In genomic region chr2:130390993-130391625, GRCm38 (mm10) we compare ENCODE assay signal across 36 mouse cellular contexts. TPM values are rescaled to one million over a fixed set of nuclear protein-coding genes. Genes with fewer than 3 reads are reported as not detected.
DNase-seq lines count a peak whose midpoint lies in the region; ATAC-seq and TF ChIP-seq lines count a peak whose summit lies in the region.
"Had no signal": no experiment of that assay in that cellular context is flagged by ENCODE, and none has a peak within 500 bp of the region (broad histone marks: within the 10 kb centered on the region; RNA-seq: fewer than 3 reads in every experiment).

No protein-coding gene starts in this region.

- no peaks in the 10 kb centered on the region for H3K4me1 ChIP-seq in heart, embryonic 10.5 days
- no peaks in the 10 kb centered on the region for H3K4me1 ChIP-seq in kidney, postnatal 0 days (replicated peaks; ENCODE audit: insufficient read depth, low read length)
- no peaks in the 10 kb centered on the region for H3K4me1 ChIP-seq in cerebellum, adult 2 months (ENCODE audit: control insufficient read depth, insufficient read depth, low read length)
- H3K4me1 ChIP-seq: lung, embryonic 15.5 days; midbrain, embryonic 12.5 days; neural tube, embryonic 13.5 days had no signal

- no peaks in the 10 kb centered on the region for H3K9me3 ChIP-seq in heart, embryonic 10.5 days
- H3K9me3 ChIP-seq in kidney, postnatal 0 days (replicated peaks; ENCODE audit: low read length), result no peaks in the 10 kb centered on the region
- H3K9me3 ChIP-seq: embryonic facial prominence, embryonic 12.5 days; limb, embryonic 13.5 days; lung, embryonic 15.5 days; midbrain, embryonic 12.5 days; neural tube, embryonic 13.5 days had no signal

- H3K4me2 ChIP-seq in kidney, postnatal 0 days (ENCODE audit: low read length), result no peak overlapping the region
- H3K4me2 ChIP-seq: embryonic facial prominence, embryonic 12.5 days; hindbrain, embryonic 14.5 days; limb, embryonic 13.5 days; liver, embryonic 11.5 days; lung, embryonic 15.5 days; midbrain, embryonic 12.5 days; neural tube, embryonic 13.5 days had no signal

- intact Hi-C loops in heart, postnatal 36 days (cut with DNase I), result no loop called here

- H3K27ac ChIP-seq in heart, embryonic 10.5 days, result no peak overlapping the region
- H3K27ac ChIP-seq in kidney, postnatal 0 days, result no peak overlapping the region
- H3K27ac ChIP-seq in cerebellum, adult 2 months (ENCODE audit: insufficient read depth, low read length), result no peak overlapping the region
- H3K27ac ChIP-seq: embryonic facial prominence, embryonic 12.5 days; hindbrain, embryonic 14.5 days; limb, embryonic 13.5 days; lung, embryonic 15.5 days; midbrain, embryonic 12.5 days; neural tube, embryonic 13.5 days had no signal

- TF ChIP-seq POLR2A in cerebellum, adult 2 months (IDR thresholded peaks at IDR 0.05; ENCODE audit: borderline replicate concordance, insufficient read depth, low read length), result no peak

- H3K9ac ChIP-seq in kidney, postnatal 0 days (ENCODE audit: low read depth, low read length), result no peak overlapping the region
- H3K9ac ChIP-seq: embryonic facial prominence, embryonic 12.5 days; hindbrain, embryonic 14.5 days; limb, embryonic 13.5 days; lung, embryonic 15.5 days; midbrain, embryonic 12.5 days; neural tube, embryonic 13.5 days had no signal

- H3K4me3 ChIP-seq in heart, embryonic 10.5 days, result no peak overlapping the region
- no peak overlapping the region for H3K4me3 ChIP-seq in kidney, postnatal 0 days (replicated peaks; ENCODE audit: low read depth, low read length)
- H3K4me3 ChIP-seq in cerebellum, adult 2 months (replicated peaks; ENCODE audit: insufficient read depth, low read depth, low read length), result no peak overlapping the region
- H3K4me3 ChIP-seq: embryonic facial prominence, embryonic 12.5 days; limb, embryonic 13.5 days; lung, embryonic 15.5 days; midbrain, embryonic 12.5 days; neural tube, embryonic 13.5 days had no signal

- peaks cover 4% of the 10 kb centered on the region for H3K27me3 ChIP-seq in heart, embryonic 10.5 days (ENCODE audit: insufficient read depth, poor library complexity, severe bottlenecking)
- H3K27me3 ChIP-seq in kidney, postnatal 0 days (ENCODE audit: insufficient read depth, low read length), result no peaks in the 10 kb centered on the region
- H3K27me3 ChIP-seq in cerebellum, adult 2 months (ENCODE audit: control insufficient read depth, insufficient read depth, low read length), result no peaks in the 10 kb centered on the region
- H3K27me3 ChIP-seq: limb, embryonic 13.5 days; lung, embryonic 15.5 days had no signal

- 80% methylated on average over 11 of the region's 11 CpGs for WGBS in heart, embryonic 10.5 days
- WGBS in kidney, postnatal 0 days, result 62% methylated on average over 11 of the region's 11 CpGs
- 87% methylated on average over 11 of the region's 11 CpGs for WGBS in cerebellum, adult 2 months

- peak; percentile 52 for DNase-seq in heart, embryonic 10.5 days (ENCODE audit: low spot score)
- no peak for DNase-seq in heart, postnatal 36 days
- DNase-seq in kidney, postnatal 0 days (ENCODE audit: low spot score), result peak; percentile 64
- DNase-seq in kidney, postnatal 36 days, result no peak
- DNase-seq in thymus, postnatal 0 days (ENCODE audit: low spot score), result peak; percentile 88
- peak; percentile 72 for DNase-seq in thymus, postnatal 4 days
- no peak for DNase-seq in cerebellum, adult 2 months
- DNase-seq: adrenal gland, postnatal 10 days; cerebellum, adult 9-10 months; cerebellum, postnatal 36 days; embryo, embryonic 11 days; kidney, adult 11 months; kidney, postnatal 25 days had no signal

- H3K36me3 ChIP-seq in heart, embryonic 10.5 days, result peaks cover 45% of the 10 kb centered on the region
- no peaks in the 10 kb centered on the region for H3K36me3 ChIP-seq in kidney, postnatal 0 days (ENCODE audit: insufficient read depth, low read length)

- TF ChIP-seq CTCF in kidney, postnatal 0 days (IDR thresholded peaks at IDR 0.05; ENCODE audit: low read depth), result no peak
- no peak for TF ChIP-seq CTCF in cerebellum, adult 2 months (IDR thresholded peaks at IDR 0.05; ENCODE audit: borderline replicate concordance, insufficient read depth, low read depth, low read length)

- no peak; the same call in 1 of the 2 replicates for ATAC-seq in kidney, postnatal 0 days (replicated peaks; ENCODE audit: low FRiP score, low read depth)
- ATAC-seq: forebrain, embryonic 14.5 days; Patski had no signal

RNA-seq across cellular contexts. Expression of gene Cpxm1, which starts 6.3 kb away (rescaled TPM):
- 36.2 and 57.6 TPM in 2 replicates for polyA plus RNA-seq in heart, embryonic 10.5 days (2016; fragmentation: Nextera tagmentation; extraction: Ambion mirVana)
- 1 to 10 TPM; 3.4 to 4.7 TPM for total RNA-seq in heart, postnatal 36 days (2021)
- polyA plus RNA-seq in kidney, postnatal 0 days (2015; fragmentation: Nextera tagmentation; extraction: Ambion mirVana), result 62.1 and 64.8 TPM in 2 replicates
- polyA plus RNA-seq in thymus, postnatal 0 days (2015; fragmentation: Nextera tagmentation; extraction: Ambion mirVana), result 4.8 and 4.9 TPM in 2 replicates
- 7.7 and 8.0 TPM in 2 replicates for polyA plus RNA-seq in cerebellum, adult 2 months (2012; rRNA removed)

RNA-seq across cellular contexts. Expression of gene Gm28372, which starts 13.9 kb away (rescaled TPM):
- polyA plus RNA-seq in heart, embryonic 10.5 days (2016; fragmentation: Nextera tagmentation; extraction: Ambion mirVana), result not detected in 2 replicates
- not detected for total RNA-seq in heart, postnatal 36 days (2021)
- polyA plus RNA-seq in kidney, postnatal 0 days (2015; fragmentation: Nextera tagmentation; extraction: Ambion mirVana), result not detected in 2 replicates
- polyA plus RNA-seq in thymus, postnatal 0 days (2015; fragmentation: Nextera tagmentation; extraction: Ambion mirVana), result not detected in 2 replicates
- polyA plus RNA-seq in cerebellum, adult 2 months (2012; rRNA removed), result not detected in 2 replicates
- total RNA-seq: adrenal gland, postnatal 10 days; gastrocnemius, adult 18-20 months; gastrocnemius, postnatal 4 days; heart, adult 8-10 months; hematopoietic stem cell, adult 5-6 weeks; layer of hippocampus, adult 8-10 months; layer of hippocampus, postnatal 25 days; left cerebral cortex, adult 8-10 months; left cerebral cortex, postnatal 36 days; megakaryocyte progenitor cell, adult 5-6 weeks; MEL had no signal
- polyA plus RNA-seq: embryonic facial prominence, embryonic 12.5 days; forebrain, embryonic 14.5 days; frontal cortex, adult 2 months; heart, embryonic 14.5 days; liver, embryonic 11.5 days; liver, embryonic 16.5 days; lung, embryonic 15.5 days; neural tube, embryonic 13.5 days; stomach, embryonic 14.5 days had no signal

RNA-seq across cellular contexts. Expression of gene 1700020A23Rik, which starts 13.9 kb away (rescaled TPM):
- 0.28 TPM in 1 of 2 replicates, not detected in the other for polyA plus RNA-seq in heart, embryonic 10.5 days (2016; fragmentation: Nextera tagmentation; extraction: Ambion mirVana)
- not detected for total RNA-seq in heart, postnatal 36 days (2021)
- not detected in 2 replicates for polyA plus RNA-seq in kidney, postnatal 0 days (2015; fragmentation: Nextera tagmentation; extraction: Ambion mirVana)
- not detected in 2 replicates for polyA plus RNA-seq in thymus, postnatal 0 days (2015; fragmentation: Nextera tagmentation; extraction: Ambion mirVana)
- not detected in 2 replicates for polyA plus RNA-seq in cerebellum, adult 2 months (2012; rRNA removed)
- total RNA-seq: adrenal gland, postnatal 10 days; gastrocnemius, adult 18-20 months; gastrocnemius, postnatal 4 days; heart, adult 8-10 months; hematopoietic stem cell, adult 5-6 weeks; layer of hippocampus, adult 8-10 months; layer of hippocampus, postnatal 25 days; left cerebral cortex, adult 8-10 months; left cerebral cortex, postnatal 36 days; megakaryocyte progenitor cell, adult 5-6 weeks; MEL had no signal
- polyA plus RNA-seq: embryonic facial prominence, embryonic 12.5 days; forebrain, embryonic 14.5 days; frontal cortex, adult 2 months; heart, embryonic 14.5 days; limb, embryonic 13.5 days; liver, embryonic 11.5 days; liver, embryonic 16.5 days; lung, embryonic 15.5 days; neural tube, embryonic 13.5 days; Patski; stomach, embryonic 14.5 days had no signal

RNA-seq across cellular contexts. Expression of gene Tmem239, which starts 15.2 kb away (rescaled TPM):
- polyA plus RNA-seq in heart, embryonic 10.5 days (2016; fragmentation: Nextera tagmentation; extraction: Ambion mirVana), result not detected in 2 replicates
- not detected for total RNA-seq in heart, postnatal 36 days (2021)
- not detected in 2 replicates for polyA plus RNA-seq in kidney, postnatal 0 days (2015; fragmentation: Nextera tagmentation; extraction: Ambion mirVana)
- polyA plus RNA-seq in thymus, postnatal 0 days (2015; fragmentation: Nextera tagmentation; extraction: Ambion mirVana), result not detected in 2 replicates
- not detected in 2 replicates for polyA plus RNA-seq in cerebellum, adult 2 months (2012; rRNA removed)
- total RNA-seq: adrenal gland, postnatal 10 days; gastrocnemius, adult 18-20 months; gastrocnemius, postnatal 4 days; heart, adult 8-10 months; hematopoietic stem cell, adult 5-6 weeks; layer of hippocampus, adult 8-10 months; layer of hippocampus, postnatal 25 days; left cerebral cortex, adult 8-10 months; left cerebral cortex, postnatal 36 days; megakaryocyte progenitor cell, adult 5-6 weeks; MEL had no signal
- polyA plus RNA-seq: forebrain, embryonic 14.5 days; frontal cortex, adult 2 months; heart, embryonic 14.5 days; hindbrain, embryonic 14.5 days; limb, embryonic 13.5 days; liver, embryonic 11.5 days; liver, embryonic 16.5 days; lung, embryonic 15.5 days; midbrain, embryonic 12.5 days; Patski; stomach, embryonic 14.5 days had no signal

RNA-seq across cellular contexts. Expression of gene Vps16, which starts 33.0 kb away (rescaled TPM):
- 84.5 and 91.1 TPM in 2 replicates for polyA plus RNA-seq in heart, embryonic 10.5 days (2016; fragmentation: Nextera tagmentation; extraction: Ambion mirVana)
- 10 to 100 TPM; 25.2 to 30.7 TPM for total RNA-seq in heart, postnatal 36 days (2021)
- polyA plus RNA-seq in kidney, postnatal 0 days (2015; fragmentation: Nextera tagmentation; extraction: Ambion mirVana), result 64.6 and 68.6 TPM in 2 replicates
- 97.7 and 101 TPM in 2 replicates for polyA plus RNA-seq in thymus, postnatal 0 days (2015; fragmentation: Nextera tagmentation; extraction: Ambion mirVana)
- polyA plus RNA-seq in cerebellum, adult 2 months (2012; rRNA removed), result 120 and 128 TPM in 2 replicates

Comparison
In these comparisons a context has a peak if more than half of its experiments do, and no peak if none do; other contexts are left out.
1. DNase-seq: peak in heart, embryonic 10.5 days (single experiment), kidney, postnatal 0 days (single experiment), thymus, postnatal 0 days (single experiment) and thymus, postnatal 4 days (single experiment); none in heart, postnatal 36 days (0 of 2), kidney, postnatal 36 days (0 of 2) and cerebellum, adult 2 months (0 of 2).